Mouse (Mus musculus) fat pad, adult 2 months (tissue): ENCODE measurements around the gene Clnk.

Experiments used
- DNase-seq: peaks from one replicate; pipeline ENCODE4 v3.0.0-alpha.2; 2011; ENCODE audit warnings: low read depth, low spot score; ENCODE audit errors: extremely low read depth

Gene Clnk

DNA sequence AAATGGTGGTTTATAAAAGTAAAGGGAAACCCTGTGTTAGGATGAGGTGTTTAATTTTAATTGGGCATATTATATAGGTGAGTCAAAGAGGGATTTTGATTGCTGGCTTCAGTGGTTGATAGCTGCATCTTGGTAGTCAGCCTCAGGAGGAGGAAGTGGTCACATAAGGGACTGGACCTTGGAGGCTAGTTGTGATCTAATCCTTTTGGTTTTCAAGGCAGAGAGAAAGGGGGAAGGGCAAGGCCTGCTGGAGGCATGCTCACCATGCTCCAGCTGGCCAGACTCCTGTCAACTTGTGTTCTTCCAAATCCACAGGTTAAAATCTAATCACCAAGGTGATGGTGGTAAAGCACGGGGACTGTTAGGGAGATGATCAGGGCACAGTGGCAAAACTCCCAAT, 19.0 kb downstream of the Clnk start:
- DNase-seq: no peak

DNA sequence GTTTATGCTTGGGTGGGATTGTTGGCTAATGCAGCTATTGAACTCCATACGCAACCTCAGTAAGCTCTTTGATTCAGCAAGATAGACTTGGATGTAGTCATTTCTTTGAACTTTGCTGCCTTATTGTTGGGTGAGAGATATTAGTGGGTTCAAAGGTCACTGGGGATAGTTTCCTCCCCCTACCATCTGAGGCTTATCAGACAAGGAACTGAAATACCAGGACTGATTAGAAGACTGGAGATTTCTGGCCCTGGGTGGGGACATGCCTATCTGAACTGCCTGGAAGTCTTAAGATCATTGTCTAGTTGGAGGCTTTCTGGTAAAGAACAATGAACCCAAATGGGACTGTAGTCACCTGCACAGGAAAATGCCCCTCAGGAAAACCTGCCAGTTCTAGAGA, 26.4 kb downstream of the Clnk start:
- DNase-seq: no peak

DNA sequence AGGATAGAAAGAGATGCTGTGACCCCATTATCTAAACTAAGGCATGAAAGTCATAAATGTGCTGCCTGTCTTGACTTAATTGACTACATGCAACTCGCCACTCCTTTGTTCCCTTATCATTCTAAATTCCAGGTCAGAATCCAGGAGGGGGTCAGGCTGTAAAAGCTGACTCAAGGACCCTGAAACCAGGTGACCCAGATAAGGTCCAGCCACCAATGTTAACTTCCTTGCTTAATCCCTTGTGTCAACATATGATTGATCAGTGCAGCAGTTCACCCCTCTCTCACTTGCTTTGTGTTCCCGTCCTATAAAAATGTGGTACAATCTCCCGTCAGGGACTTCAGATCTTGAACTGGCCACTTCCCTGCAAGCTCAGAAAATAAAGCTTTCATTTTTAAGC, 31.1 kb downstream of the Clnk start:
- DNase-seq: no peak

DNA sequence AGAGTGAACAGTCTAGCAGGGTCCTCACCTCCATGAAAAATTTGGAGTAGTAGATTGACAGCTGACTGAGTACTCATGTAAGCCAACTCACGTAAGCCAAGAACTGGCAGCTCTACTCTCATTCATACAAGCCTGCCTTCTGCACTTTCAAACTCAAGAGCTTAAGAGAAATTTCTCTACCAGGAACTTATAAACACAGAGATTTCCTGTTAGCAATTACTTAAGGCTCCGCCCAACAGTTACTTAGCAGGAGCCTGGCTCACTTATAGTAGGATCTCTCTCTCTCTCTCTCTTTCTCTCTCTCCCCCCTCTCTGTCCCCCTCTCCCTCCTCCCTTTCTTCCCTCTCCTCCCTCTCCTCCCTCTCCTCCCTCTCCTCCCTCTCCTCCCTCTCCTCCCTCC, 32.3 kb downstream of the Clnk start:
- DNase-seq: no peak

DNA sequence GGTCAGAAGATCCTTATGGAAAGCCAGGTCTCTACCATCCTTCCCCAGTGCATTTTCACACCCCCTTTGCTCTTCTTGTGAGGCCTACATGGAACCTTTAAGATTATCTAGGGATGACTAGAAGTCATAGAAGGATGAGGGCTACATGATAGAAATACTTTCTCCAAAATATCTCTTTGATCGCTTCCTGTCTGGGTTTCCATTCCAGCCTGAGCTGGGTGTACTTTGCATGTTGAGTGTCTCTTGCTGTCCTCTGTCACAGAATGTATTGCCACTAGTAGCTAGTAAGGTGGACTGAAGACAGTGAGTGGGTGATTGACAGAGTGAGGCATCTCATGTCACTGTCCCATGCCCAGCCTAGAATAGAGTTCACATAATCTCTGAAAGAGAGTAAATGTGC, 36.6 kb downstream of the Clnk start:
- no peak for DNase-seq

DNA sequence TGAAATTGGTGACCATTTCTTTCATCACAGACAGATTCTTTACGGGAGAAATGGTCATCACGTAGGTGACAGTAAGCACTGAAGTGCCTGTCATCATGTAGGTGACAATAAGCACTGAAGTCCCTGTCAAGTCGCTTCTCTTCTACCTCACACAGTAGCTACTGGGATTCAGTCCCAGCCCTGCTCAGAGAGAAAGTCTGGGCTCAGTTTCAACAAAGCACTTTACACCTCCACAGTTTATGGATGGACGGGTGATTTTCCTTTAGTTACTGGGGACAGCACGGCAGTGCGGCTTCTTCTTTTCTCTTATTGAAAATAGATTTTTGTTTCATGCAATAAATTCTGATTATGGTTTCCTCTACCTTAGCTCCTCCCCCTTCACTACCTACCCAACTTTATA, 49.3 kb downstream of the Clnk start:
- no peak for DNase-seq

DNA sequence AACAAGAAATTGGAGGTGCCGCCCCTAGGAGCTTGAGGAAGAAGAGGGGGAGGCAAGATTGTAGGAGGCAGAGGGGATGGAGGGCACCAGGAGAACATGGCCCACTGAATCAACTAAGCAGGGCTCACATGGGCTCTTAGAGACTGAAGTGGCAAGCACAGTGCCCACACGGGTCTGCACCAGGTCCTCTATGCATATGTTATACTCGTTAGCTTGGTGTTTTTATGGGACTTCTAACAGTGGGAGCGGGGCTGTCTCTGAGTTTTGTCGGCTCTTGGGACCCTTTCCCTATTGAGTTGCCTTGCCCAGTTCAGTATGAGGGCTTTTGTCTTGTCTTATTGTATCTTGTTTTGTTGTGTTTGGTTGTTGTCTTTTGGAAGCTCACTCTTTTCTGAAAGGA, 50.0 kb downstream of the Clnk start:
- DNase-seq: no peak

DNA sequence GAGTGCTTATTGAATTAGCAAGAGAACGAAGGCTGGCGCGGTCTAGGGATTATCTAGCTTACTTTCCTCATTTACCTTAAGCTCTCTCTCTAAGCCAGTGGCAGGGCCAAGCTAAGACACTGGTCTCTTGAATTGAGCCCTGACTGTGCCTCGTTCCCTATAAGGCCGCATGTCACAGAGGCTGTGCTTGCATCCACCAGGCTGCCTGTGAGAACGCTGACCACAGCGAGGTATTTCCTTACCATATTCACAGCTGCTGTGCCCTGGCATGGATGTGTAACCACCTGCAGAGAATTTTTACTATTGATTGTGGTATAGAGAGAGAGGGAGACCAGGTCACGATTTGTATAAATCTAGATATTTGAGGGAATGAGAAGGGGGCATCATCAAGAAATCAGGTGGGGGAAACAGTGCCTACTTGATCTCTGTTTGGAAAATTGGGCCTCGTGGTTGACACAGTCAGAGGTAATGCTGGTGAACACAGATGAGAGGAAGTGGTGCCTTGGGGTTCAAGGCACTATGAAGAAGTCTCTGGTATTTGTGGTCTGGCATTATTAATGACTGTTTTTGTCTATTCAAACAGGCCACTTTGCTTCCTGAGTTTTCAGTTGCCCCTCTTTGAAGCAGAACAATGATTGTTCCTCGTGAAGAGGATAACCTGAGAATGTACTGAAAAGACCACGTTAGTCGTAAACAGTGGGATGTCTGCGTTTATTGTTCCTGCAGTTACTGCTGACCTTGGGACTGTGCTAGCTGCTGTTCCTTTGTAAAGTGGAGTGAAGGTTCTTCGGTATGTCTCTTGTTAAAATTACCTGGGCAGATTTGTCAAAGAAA, 52.3 kb downstream of the Clnk start:
- DNase-seq: no peak

DNA sequence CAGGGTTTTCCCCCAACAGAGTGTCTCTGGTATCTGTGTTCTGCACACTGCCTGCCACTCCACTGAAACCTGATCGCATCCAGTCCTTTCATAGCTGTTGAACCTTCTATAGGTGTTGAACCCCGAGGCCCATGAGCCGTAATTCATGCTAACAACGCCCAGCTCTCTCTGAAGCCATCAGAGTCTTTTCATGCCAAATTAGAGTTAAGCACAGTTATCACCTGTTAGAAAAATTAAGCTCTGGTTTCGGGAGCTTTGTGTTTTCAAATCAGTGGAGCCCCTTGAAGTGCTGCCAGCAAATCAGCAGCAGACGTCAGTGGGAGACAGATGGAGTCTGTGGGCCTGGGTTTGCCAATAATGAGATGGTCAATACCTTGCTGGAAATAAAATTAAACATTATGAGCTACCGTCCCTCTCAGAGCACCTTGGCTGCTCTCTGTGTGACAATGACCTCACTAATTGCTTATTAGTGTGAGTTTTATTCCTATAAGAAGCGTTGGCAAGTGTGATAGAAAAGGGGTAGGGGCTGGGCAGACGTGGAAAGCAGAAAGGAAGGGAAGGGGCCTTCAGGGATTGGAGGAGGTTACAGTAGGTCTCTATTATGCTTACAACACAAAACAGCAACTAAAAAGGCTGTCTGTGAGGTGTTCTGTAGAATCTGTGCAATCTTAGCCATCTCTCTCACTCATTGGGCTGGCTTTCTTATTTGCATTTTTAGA, 63.1 kb downstream of the Clnk start:
- DNase-seq: no peak

DNA sequence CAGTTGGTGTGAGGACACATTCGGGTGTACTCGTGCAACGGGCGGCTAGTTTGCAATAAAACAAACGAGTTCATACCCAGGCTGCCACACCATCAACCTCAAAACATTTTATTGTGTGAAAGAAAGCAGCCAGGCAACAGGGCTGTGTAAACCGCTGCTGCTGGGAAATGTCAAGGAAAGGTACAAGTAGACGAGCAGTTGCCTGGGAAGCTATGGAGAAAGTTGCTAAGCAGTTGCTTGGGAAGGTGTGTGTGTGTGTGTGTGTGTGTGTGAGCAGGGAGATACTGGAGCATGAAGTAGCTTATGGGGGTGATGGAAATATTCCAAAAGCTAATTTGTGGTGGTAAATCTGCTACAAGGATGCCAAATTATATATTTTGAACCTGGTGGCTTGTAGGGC, 63.7 kb downstream of the Clnk start:
- no peak for DNase-seq

DNA sequence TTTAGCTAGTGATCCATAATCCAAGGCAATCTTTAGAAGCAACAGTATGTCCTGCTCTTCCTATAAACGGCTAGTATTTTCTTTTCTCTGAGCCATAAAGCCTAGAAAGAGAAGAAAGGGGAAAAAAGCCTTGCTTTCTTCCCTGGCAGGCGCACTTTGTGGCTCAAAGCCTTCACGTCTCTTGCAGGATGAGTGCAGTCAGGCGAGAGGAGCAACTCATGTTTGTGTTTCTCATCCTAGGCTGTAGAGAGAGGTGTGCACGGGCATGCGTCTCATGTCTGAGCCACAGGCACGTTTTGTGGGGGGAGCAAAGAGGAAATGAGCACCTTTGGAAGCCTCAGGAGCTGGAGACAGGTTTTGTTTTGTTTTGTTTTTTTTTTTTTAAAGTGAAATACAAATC, 64.2 kb downstream of the Clnk start:
- DNase-seq: no peak

DNA sequence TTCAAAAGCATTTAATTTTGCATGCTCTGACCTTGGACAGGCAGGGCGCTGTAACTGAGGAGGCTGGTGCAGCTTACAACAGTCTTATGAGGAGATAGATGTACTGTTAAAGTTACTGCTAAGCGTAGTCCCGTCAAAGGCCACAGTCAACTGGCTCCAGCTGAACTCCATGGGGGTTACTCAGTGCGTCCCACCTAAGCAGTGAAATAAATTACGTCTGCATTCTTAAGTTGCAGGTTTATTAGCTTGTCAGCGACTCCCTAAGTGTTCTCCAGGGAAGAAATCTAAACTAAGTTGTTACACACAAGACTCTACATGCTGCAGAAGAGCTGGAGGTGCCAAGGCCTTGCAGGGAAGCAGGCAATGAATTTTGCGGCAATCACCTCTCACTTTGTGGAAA, 77.7 kb downstream of the Clnk start:
- no peak for DNase-seq

DNA sequence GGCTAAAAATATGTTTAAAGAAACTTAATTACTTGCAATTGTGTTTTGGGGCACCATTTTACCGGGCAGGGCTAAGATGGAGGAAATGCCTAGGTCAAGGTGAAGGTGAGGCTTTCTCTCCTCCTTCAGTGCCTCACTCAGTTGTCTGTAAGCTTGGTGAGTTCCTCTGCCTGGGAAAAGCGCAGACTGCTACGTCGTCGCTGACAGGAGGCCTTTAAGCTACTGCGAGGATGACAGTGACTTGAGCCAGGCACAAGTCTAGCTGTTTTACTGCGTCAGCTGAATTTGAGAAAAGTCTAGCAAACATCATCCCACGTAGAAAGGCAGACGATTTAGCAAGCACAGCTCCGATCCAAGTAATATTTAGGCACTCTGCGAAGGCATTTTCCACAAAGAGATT, 81.5 kb downstream of the Clnk start:
- DNase-seq: no peak

DNA sequence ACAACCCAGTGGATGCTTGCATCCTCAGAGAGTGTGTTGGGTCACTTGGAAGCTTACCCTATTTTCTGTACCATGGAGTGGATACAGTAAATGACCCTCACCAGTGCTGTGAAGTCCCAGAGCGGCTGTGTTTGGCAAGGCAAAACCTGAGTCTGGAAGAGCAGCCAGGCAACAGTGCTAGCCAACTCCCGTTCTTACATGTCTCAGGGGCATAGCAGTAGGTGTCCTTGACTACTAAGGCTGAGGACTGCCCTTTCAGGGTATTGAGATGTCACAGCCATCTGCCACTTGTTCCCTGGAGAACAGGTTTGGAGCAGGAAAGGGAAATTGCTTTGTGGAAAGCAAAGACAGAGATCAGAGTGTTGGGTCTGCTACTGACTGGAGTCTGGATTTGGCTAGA, 85.5 kb downstream of the Clnk start:
- no peak for DNase-seq

DNA sequence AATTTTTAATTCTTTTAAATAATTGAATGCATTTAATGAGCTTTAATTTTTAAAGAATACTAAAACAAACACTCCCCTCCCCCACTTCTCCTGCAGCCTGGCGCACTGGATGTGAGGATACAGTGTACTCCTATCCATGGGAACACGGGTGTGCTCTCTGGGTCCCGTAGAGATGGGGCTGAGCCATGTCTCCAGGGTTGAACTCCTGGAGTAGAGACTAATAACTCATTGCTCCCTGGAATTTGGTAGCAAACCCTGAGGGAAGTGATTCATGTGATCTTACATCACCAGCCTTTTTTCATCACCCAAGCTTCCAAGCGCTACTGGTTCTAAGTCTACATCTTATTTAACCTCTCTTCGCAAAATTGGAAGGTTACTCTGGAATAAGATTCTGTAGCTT, 87.8 kb downstream of the Clnk start:
- DNase-seq: no peak

DNA sequence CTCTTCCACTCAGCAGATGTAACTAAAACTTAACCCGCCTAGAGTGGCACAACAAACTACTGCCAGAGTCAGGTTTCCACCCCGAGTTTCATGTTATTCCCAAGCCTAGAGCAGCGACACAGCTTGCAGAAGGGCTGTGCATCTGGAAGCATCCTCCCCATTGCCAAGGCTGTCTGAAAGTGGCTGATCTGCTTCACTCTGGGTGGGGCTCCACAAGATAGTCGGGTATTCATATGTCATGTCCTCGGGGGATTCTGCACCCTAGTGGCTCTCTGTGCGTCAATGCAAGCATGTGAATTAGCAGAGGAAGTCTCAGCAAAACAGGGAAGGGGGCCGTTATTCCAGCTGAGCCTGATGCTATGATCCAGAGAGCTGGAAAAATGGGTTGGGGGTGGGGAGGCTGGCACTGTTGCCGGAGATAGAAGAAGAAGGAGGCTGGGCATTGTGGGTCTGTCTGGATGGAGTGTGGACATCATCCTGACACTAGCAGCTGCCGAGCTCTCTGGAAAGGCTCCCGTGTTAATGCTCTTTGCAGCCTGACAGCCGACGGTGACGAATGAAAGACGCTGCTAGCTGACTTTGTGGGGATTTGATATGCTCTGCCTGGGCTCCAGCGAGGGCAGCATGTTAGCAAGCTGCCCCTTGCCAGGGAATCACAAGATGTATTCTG, 88.6 kb downstream of the Clnk start:
- no peak for DNase-seq

DNA sequence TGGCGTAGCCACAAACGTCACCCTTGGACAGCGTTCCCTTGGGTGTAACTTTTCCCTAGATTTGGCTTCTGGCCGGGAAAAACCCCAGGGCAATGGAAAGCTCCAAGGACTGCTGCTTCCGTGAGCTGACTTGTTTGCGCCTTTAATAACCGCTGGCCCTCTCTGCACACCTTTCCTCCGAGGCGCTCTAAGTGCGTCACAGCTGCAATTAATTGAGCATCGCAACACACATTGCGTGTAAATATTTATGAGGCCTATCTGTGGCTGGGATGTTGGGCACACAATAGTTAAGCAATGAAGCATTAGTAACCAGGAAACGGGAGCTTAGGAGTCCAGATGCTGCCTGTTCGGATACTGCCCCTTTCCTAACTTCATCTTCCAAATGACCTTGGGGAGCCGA, 90.5 kb downstream of the Clnk start:
- no peak for DNase-seq

DNA sequence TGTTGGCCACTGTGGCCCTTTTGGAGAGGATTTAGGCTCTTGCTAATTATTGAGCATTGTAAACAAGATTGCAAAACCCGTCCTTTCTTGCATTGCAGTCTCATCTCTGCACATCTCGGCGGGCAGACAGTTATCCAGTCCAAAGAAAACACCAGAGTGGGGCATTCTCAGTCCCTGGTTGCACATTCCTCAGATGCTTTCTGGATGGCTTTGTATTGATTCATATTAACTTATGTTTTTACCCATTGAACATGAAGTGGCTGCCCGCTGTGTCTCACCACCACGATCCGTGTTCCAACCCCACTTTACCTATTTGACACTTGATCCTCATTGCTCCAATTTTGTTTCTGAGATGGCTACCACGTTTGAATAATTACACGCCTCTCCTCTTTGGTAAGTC, 90.9 kb downstream of the Clnk start:
- DNase-seq: no peak

DNA sequence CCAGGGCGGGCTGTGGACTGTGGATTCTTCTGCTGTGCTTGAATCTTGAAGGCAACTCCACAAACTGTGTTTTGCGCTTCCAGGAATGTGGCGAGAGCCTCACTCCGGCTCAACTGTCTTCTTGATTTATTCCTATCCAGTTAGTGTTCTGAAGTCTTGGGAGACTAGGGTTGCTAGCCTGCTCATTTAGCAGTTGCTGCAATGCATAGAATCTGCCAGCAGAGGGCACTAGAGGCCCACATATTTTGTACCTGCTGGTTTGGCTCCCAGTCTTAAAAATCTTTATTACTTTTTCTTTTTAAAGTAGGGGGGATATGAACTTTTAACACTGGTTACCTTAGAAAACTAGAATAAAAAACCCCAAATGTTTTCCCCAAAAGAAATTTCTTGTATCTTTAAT, 94.8 kb downstream of the Clnk start:
- DNase-seq: no peak

DNA sequence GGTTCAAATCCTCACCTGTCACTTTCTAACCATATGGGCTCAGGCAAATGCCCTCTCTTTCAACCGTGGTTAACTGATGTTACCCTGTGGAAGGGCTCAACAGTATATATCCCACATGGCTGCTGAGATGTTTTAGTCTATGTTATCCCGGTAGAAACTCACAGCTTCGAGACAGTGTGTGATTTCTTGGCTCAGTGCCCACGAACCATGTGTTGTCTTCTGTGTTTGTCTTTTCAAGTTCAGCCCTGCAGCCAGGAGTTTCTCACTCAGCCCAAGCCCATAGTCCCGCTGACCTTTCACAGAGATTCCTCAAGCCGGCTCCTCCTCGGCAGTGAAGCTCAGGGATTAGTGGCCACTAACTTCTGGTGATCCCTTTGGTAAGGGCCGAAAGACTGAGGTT, 96.0 kb downstream of the Clnk start:
- DNase-seq: no peak

DNA sequence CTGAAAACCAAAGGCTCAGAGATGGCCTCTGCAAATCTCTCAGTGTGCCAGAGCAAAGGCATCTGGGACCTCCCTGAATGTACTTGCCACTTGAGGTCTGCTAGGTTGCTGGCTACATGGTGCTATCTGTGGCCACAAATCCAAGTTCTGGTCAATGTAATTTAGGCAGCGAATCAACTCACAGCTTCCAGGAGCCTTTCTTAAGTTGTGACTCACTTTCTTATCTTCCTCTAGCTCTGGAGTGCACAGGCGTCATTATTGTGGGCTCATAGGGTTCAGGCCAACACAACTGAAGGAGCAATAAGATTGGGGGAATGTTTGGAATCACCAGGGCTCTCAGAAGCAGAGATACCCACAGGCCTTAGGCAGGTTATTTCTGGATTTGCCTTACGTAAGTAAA, 96.6 kb downstream of the Clnk start:
- DNase-seq: no peak

DNA sequence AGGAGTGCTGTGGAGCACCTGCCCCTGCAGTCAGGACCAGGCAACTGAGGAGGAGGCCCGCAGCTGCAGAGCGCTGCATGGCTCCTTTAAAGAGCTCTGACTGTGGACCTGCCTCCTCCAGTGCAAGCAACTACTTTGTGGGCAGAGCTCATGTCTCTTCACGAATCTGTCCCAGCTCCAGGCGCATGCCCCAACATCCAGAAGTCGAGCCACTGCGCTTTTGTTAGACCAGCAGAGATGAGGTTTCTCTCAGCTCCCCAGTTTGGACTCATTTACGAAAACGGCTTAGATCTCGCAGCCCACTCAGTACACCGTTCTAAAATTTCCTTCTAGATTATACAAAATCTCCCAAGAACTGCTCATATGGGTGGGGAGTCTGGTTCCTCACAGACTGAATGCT, 101.1 kb downstream of the Clnk start:
- DNase-seq: no peak
